Mouse (Mus musculus) bone marrow macrophage, adult 2 months (primary cell): ENCODE data around the gene Gm14406. TPM values are rescaled to one million over a fixed set of nuclear protein-coding genes. Genes with fewer than 3 reads are reported as not detected.
"Not testable (repeated sequence)": the region's sequence is repeated elsewhere in the genome, so short reads cannot be mapped to it uniquely, and the experiment has no call there.

Source experiments
- H3K27ac ChIP-seq: 2 replicates; pipeline ENCODE4 v1.5.1; 2012; ENCODE audit warnings: low read depth, low read length; ENCODE audit not compliant: insufficient read depth
- H3K4me1 ChIP-seq: 2 replicates; pipeline ENCODE4 v1.6.1; 2012; ENCODE audit warnings: low read length; ENCODE audit not compliant: control insufficient read depth, insufficient read depth
- H3K4me3 ChIP-seq: 2 replicates; pipeline ENCODE4 v1.5.1; 2012; ENCODE audit warnings: mild to moderate bottlenecking, low read length, moderate library complexity; ENCODE audit not compliant: insufficient read depth
- CTCF ChIP-seq: IDR thresholded peaks from 2 replicates; pipeline ENCODE4 v1.5.1; 2012; ENCODE audit warnings: low read depth, mild to moderate bottlenecking, low read length, moderate library complexity
- POLR2A ChIP-seq: IDR thresholded peaks from 2 replicates; pipeline ENCODE4 v1.6.1; 2012; ENCODE audit warnings: mild to moderate bottlenecking, low read depth, low read length, borderline replicate concordance
- polyA plus RNA-seq: library from polyadenylated mRNA; stranded (reverse); fragments of >200 nt; gene quantifications from 2 replicates; pipeline ENCODE4 v1.2.4, GENCODE M21; 2012; ENCODE audit not compliant: missing spikeins, insufficient read depth, insufficient read length

The Gm14406 gene
- polyA plus RNA-seq, result 2.9 TPM in 1 of 2 replicates, not detected in the other

GRCm38 (mm10) chr2:177577998-177578397 is at the start of gene Gm14406:
Gene Gm14406 (minus strand): TSS chr2:177578210.
- not testable (repeated sequence) for H3K4me1 ChIP-seq, H3K27ac ChIP-seq, H3K4me3 ChIP-seq

- not testable (repeated sequence) for H3K4me1 ChIP-seq, H3K27ac ChIP-seq, H3K4me3 ChIP-seq
These were observed 2.9 kb downstream of the Gm14406 start for GRCm38 (mm10) chr2:177575141-177575540.

GRCm38 (mm10) chr2:177559365-177559764 is 18.6 kb downstream of the Gm14406 start:
- not testable (repeated sequence) for H3K27ac ChIP-seq, H3K4me3 ChIP-seq, H3K4me1 ChIP-seq

GRCm38 (mm10) chr2:177555261-177555660 is 22.7 kb downstream of the Gm14406 start:
- H3K4me3 ChIP-seq, H3K4me1 ChIP-seq, H3K27ac ChIP-seq: not testable (repeated sequence)

- H3K4me3 ChIP-seq, H3K4me1 ChIP-seq, H3K27ac ChIP-seq: not testable (repeated sequence)
These were observed 40.3 kb downstream of the Gm14406 start for GRCm38 (mm10) chr2:177537717-177538116.

GRCm38 (mm10) chr2:177537141-177537540 is 40.9 kb downstream of the Gm14406 start:
- H3K27ac ChIP-seq, H3K4me3 ChIP-seq, H3K4me1 ChIP-seq: not testable (repeated sequence)

GRCm38 (mm10) chr2:177535876-177536275 is 42.1 kb downstream of the Gm14406 start:
- Histone ChIP-seq H3K4me1 (no peaks in the 10 kb centered on the region), H3K27ac (no peak overlapping the region), H3K4me3 (no peak overlapping the region)
- TF ChIP-seq POLR2A, result no peak
- TF ChIP-seq CTCF, result no peak

- not testable (repeated sequence) for H3K4me3 ChIP-seq, H3K27ac ChIP-seq, H3K4me1 ChIP-seq
These were observed 53.8 kb downstream of the Gm14406 start for GRCm38 (mm10) chr2:177524171-177524570.

- not testable (repeated sequence) for H3K4me3 ChIP-seq, H3K27ac ChIP-seq, H3K4me1 ChIP-seq
These were observed 54.3 kb downstream of the Gm14406 start for GRCm38 (mm10) chr2:177523674-177524073.

- no peak overlapping the region for H3K4me3 ChIP-seq
- no peaks in the 10 kb centered on the region for H3K4me1 ChIP-seq
- H3K27ac ChIP-seq, result no peak overlapping the region
- TF ChIP-seq CTCF (no peak), POLR2A (no peak)
These were observed 54.9 kb downstream of the Gm14406 start for GRCm38 (mm10) chr2:177523061-177523460.

- no peak overlapping the region for H3K4me3 ChIP-seq
- TF ChIP-seq CTCF, result no peak
- TF ChIP-seq POLR2A, result no peak
These were observed 58.0 kb downstream of the Gm14406 start for GRCm38 (mm10) chr2:177520035-177520434.

More at GRCm38 (mm10) chr2:177520035-177520434, 58.0 kb downstream of the Gm14406 start:
- Histone ChIP-seq H3K27ac (no peak overlapping the region), H3K4me1 (no peaks in the 10 kb centered on the region)

Other genes with a start within 250 kb of the Gm14406 start
- gene Gm14418, start 179.9 kb downstream of the Gm14406 start, polyA plus RNA-seq, result 1.6 and 3.7 TPM in 2 replicates
- 11.3 and 11.4 TPM in 2 replicates for gene Zfp970, start 113.5 kb downstream of the Gm14406 start, polyA plus RNA-seq
- 1.8 and 7.2 TPM in 2 replicates for gene Gm14403, start 80.0 kb downstream of the Gm14406 start, polyA plus RNA-seq
- gene Gm14322, start 181.1 kb upstream of the Gm14406 start, polyA plus RNA-seq, result 1.2 and 2.7 TPM in 2 replicates